Comparison of ENCODE assay signal across 27 mouse cellular contexts in the genomic region with DNA sequence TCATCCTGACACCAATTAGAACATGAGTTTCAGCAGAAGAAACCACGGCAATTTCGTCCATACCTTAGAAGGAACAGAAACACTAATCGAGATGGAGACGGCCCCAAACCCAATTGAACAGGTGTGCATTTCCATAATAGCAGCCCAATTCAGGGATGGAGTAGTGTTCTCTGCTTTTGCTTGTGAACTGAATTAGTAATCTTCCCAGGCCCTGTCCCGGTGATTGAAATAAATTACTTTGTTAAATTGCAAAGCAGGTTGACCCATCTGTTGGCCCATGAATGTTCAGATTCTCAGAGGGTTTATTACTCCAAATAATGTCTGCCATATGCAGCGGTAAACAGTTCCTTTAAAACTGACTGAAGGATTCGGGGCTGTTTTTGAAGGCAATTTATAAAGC.
DNase-seq lines count a peak whose midpoint lies in the region; ATAC-seq and TF ChIP-seq lines count a peak whose summit lies in the region.
"Had no signal": no experiment of that assay in that cellular context is flagged by ENCODE, and none has a peak within 500 bp of the region (broad histone marks: within the 10 kb centered on the region; RNA-seq: fewer than 3 reads in every experiment).

No protein-coding gene starts in this region.

- 59% methylated on average over 7 of the region's 7 CpGs for WGBS in forebrain, embryonic 13.5 days
- WGBS in forebrain, postnatal 0 days = 36% methylated on average over 7 of the region's 7 CpGs
- 39% methylated on average over 7 of the region's 7 CpGs for WGBS in forebrain, embryonic 16.5 days
- 73% methylated on average over 7 of the region's 7 CpGs for WGBS in forebrain, embryonic 11.5 days
- 89% methylated on average over 7 of the region's 7 CpGs for WGBS in midbrain, embryonic 10.5 days
- WGBS in midbrain, embryonic 13.5 days = 65% methylated on average over 7 of the region's 7 CpGs
- WGBS in intestine, embryonic 15.5 days = 88% methylated on average over 7 of the region's 7 CpGs

- no peak for DNase-seq in forebrain, postnatal 0 days
- no peak for DNase-seq in forebrain, embryonic 11.5 days (ENCODE audit: low spot score)
- DNase-seq in midbrain, embryonic 10.5 days (ENCODE audit: low spot score) = no peak
- DNase-seq: adrenal gland, adult 8-10 months; adrenal gland, postnatal 25 days; cerebellum, adult 2 months; cerebellum, adult 9-11 months; cerebellum, postnatal 25 days; gastrocnemius, adult 2 months; gastrocnemius, postnatal 14 days; heart, adult 2 months; heart, postnatal 14 days; heart, postnatal 4 days; kidney, adult 18-20 months; kidney, adult 9 months had no signal

- H3K4me3 ChIP-seq in forebrain, embryonic 13.5 days = no peak overlapping the region
- H3K4me3 ChIP-seq in forebrain, postnatal 0 days (ENCODE audit: low read depth, low read length) = no peak overlapping the region
- no peak overlapping the region for H3K4me3 ChIP-seq in forebrain, embryonic 16.5 days (replicated peaks; ENCODE audit: low read length)
- H3K4me3 ChIP-seq in forebrain, embryonic 11.5 days (ENCODE audit: low read depth, low read length) = no peak overlapping the region
- H3K4me3 ChIP-seq in midbrain, embryonic 10.5 days = no peak overlapping the region
- H3K4me3 ChIP-seq in midbrain, embryonic 13.5 days (replicated peaks) = no peak overlapping the region
- H3K4me3 ChIP-seq in intestine, embryonic 15.5 days (replicated peaks) = no peak overlapping the region
- H3K4me3 ChIP-seq: embryonic facial prominence, embryonic 15.5 days; gastrocnemius, adult 2 months; heart, adult 2 months; heart, embryonic 10.5 days; heart, embryonic 13.5 days; hindbrain, embryonic 12.5 days had no signal

- no peak for TF ChIP-seq CTCF in forebrain, postnatal 0 days (IDR thresholded peaks at IDR 0.05; ENCODE audit: low read depth)

- ATAC-seq in forebrain, embryonic 13.5 days = peak; percentile 70; the same call in 1 of the 2 replicates
- no peak for ATAC-seq in forebrain, postnatal 0 days
- ATAC-seq in forebrain, embryonic 16.5 days = peak; percentile 68
- no peak for ATAC-seq in forebrain, embryonic 11.5 days (replicated peaks; ENCODE audit: low FRiP score)
- ATAC-seq in midbrain, embryonic 13.5 days = no peak
- no peak for ATAC-seq in intestine, embryonic 15.5 days
- ATAC-seq in frontal cortex, adult (ENCODE audit: low TSS enrichment) = no peak
- ATAC-seq: activated CD4-positive, CD25-positive, alpha-beta regulatory T cell, adult 4 months; hindbrain, embryonic 16.5 days; intestine, embryonic 16.5 days had no signal

- H3K4me1 ChIP-seq in forebrain, embryonic 13.5 days = no peaks in the 10 kb centered on the region
- H3K4me1 ChIP-seq in forebrain, postnatal 0 days (ENCODE audit: insufficient read depth) = no peaks in the 10 kb centered on the region
- H3K4me1 ChIP-seq in forebrain, embryonic 16.5 days (replicated peaks; ENCODE audit: control insufficient read depth, insufficient read depth, low read length) = 0 out of 2 replicates have a peak, but pooled peaks cover 2% of the 10 kb centered on the region
- no peaks in the 10 kb centered on the region for H3K4me1 ChIP-seq in forebrain, embryonic 11.5 days (replicated peaks; ENCODE audit: control insufficient read depth, insufficient read depth, low read length)
- H3K4me1 ChIP-seq in midbrain, embryonic 10.5 days = peaks cover 10% of the 10 kb centered on the region
- no peaks in the 10 kb centered on the region for H3K4me1 ChIP-seq in midbrain, embryonic 13.5 days (replicated peaks)
- H3K4me1 ChIP-seq in intestine, embryonic 15.5 days (replicated peaks) = no peaks in the 10 kb centered on the region
- H3K4me1 ChIP-seq: hindbrain, embryonic 12.5 days had no signal

- no peaks in the 10 kb centered on the region for H3K36me3 ChIP-seq in forebrain, embryonic 13.5 days (ENCODE audit: poor library complexity, severe bottlenecking)
- H3K36me3 ChIP-seq in forebrain, postnatal 0 days (ENCODE audit: insufficient read depth) = no peaks in the 10 kb centered on the region
- H3K36me3 ChIP-seq in forebrain, embryonic 16.5 days (ENCODE audit: control insufficient read depth, insufficient read depth) = no peaks in the 10 kb centered on the region
- no peaks in the 10 kb centered on the region for H3K36me3 ChIP-seq in forebrain, embryonic 11.5 days (ENCODE audit: control insufficient read depth, insufficient read depth, low read length)
- no peaks in the 10 kb centered on the region for H3K36me3 ChIP-seq in midbrain, embryonic 10.5 days
- H3K36me3 ChIP-seq in midbrain, embryonic 13.5 days = no peaks in the 10 kb centered on the region
- no peaks in the 10 kb centered on the region for H3K36me3 ChIP-seq in intestine, embryonic 15.5 days
- H3K36me3 ChIP-seq: embryonic facial prominence, embryonic 15.5 days; heart, embryonic 10.5 days; heart, embryonic 13.5 days; hindbrain, embryonic 12.5 days had no signal

- H3K27me3 ChIP-seq in forebrain, embryonic 13.5 days = no peaks in the 10 kb centered on the region
- H3K27me3 ChIP-seq in forebrain, postnatal 0 days (ENCODE audit: insufficient read depth, low read length) = no peaks in the 10 kb centered on the region
- H3K27me3 ChIP-seq in forebrain, embryonic 16.5 days (replicated peaks; ENCODE audit: control insufficient read depth, insufficient read depth, low read length) = no peaks in the 10 kb centered on the region
- no peaks in the 10 kb centered on the region for H3K27me3 ChIP-seq in forebrain, embryonic 11.5 days (ENCODE audit: control insufficient read depth, insufficient read depth, low read length)
- no peaks in the 10 kb centered on the region for H3K27me3 ChIP-seq in midbrain, embryonic 10.5 days (ENCODE audit: low read depth, poor library complexity, severe bottlenecking)
- no peaks in the 10 kb centered on the region for H3K27me3 ChIP-seq in midbrain, embryonic 13.5 days
- H3K27me3 ChIP-seq in intestine, embryonic 15.5 days (replicated peaks) = no peaks in the 10 kb centered on the region
- H3K27me3 ChIP-seq: embryonic facial prominence, embryonic 15.5 days; hindbrain, embryonic 12.5 days had no signal

- no peaks in the 10 kb centered on the region for H3K9me3 ChIP-seq in forebrain, embryonic 13.5 days (replicated peaks)
- no peaks in the 10 kb centered on the region for H3K9me3 ChIP-seq in forebrain, postnatal 0 days (ENCODE audit: low read length)
- no peaks in the 10 kb centered on the region for H3K9me3 ChIP-seq in forebrain, embryonic 16.5 days (ENCODE audit: control insufficient read depth, low read length)
- no peaks in the 10 kb centered on the region for H3K9me3 ChIP-seq in forebrain, embryonic 11.5 days (ENCODE audit: control insufficient read depth, low read length)
- H3K9me3 ChIP-seq in midbrain, embryonic 10.5 days (replicated peaks) = no peaks in the 10 kb centered on the region
- no peaks in the 10 kb centered on the region for H3K9me3 ChIP-seq in midbrain, embryonic 13.5 days
- H3K9me3 ChIP-seq in intestine, embryonic 15.5 days = no peaks in the 10 kb centered on the region
- H3K9me3 ChIP-seq: embryonic facial prominence, embryonic 15.5 days; heart, embryonic 10.5 days; heart, embryonic 13.5 days; hindbrain, embryonic 12.5 days had no signal

- no peak overlapping the region for H3K9ac ChIP-seq in forebrain, embryonic 13.5 days
- H3K9ac ChIP-seq in forebrain, postnatal 0 days = no peak overlapping the region
- no peak overlapping the region for H3K9ac ChIP-seq in forebrain, embryonic 16.5 days (replicated peaks; ENCODE audit: low read depth, low read length)
- H3K9ac ChIP-seq in forebrain, embryonic 11.5 days (ENCODE audit: low read length) = no peak overlapping the region
- H3K9ac ChIP-seq in midbrain, embryonic 13.5 days (replicated peaks) = no peak overlapping the region
- no peak overlapping the region for H3K9ac ChIP-seq in intestine, embryonic 15.5 days
- H3K9ac ChIP-seq: embryonic facial prominence, embryonic 15.5 days; heart, embryonic 13.5 days; hindbrain, embryonic 12.5 days had no signal

- H3K27ac ChIP-seq in forebrain, embryonic 13.5 days = no peak overlapping the region
- no peak overlapping the region for H3K27ac ChIP-seq in forebrain, postnatal 0 days (ENCODE audit: low read depth, low read length)
- peak overlapping the region; percentile 78 for H3K27ac ChIP-seq in forebrain, embryonic 16.5 days (ENCODE audit: low read length)
- H3K27ac ChIP-seq in forebrain, embryonic 11.5 days (ENCODE audit: low read depth, low read length) = no peak overlapping the region
- 0 out of 2 replicates have a peak overlapping the region, but pooled peaks have one; percentile 10 for H3K27ac ChIP-seq in midbrain, embryonic 10.5 days (replicated peaks)
- H3K27ac ChIP-seq in midbrain, embryonic 13.5 days = no peak overlapping the region
- H3K27ac ChIP-seq in intestine, embryonic 15.5 days = no peak overlapping the region
- H3K27ac ChIP-seq: embryonic facial prominence, embryonic 15.5 days; gastrocnemius, adult 2 months; heart, adult 2 months; heart, embryonic 10.5 days; heart, embryonic 13.5 days; hindbrain, embryonic 12.5 days had no signal

- no peak overlapping the region for H3K4me2 ChIP-seq in forebrain, embryonic 13.5 days
- no peak overlapping the region for H3K4me2 ChIP-seq in forebrain, postnatal 0 days (ENCODE audit: low read depth)
- no peak overlapping the region for H3K4me2 ChIP-seq in forebrain, embryonic 16.5 days (ENCODE audit: low read length)
- no peak overlapping the region for H3K4me2 ChIP-seq in forebrain, embryonic 11.5 days (ENCODE audit: low read depth, low read length, severe bottlenecking)
- no peak overlapping the region for H3K4me2 ChIP-seq in midbrain, embryonic 13.5 days (replicated peaks)
- no peak overlapping the region for H3K4me2 ChIP-seq in intestine, embryonic 15.5 days (replicated peaks)
- H3K4me2 ChIP-seq: embryonic facial prominence, embryonic 15.5 days; heart, embryonic 13.5 days; hindbrain, embryonic 12.5 days had no signal

Comparison
In these comparisons a context has a peak if more than half of its experiments do, and no peak if none do; other contexts are left out.
1. ATAC-seq: peak in forebrain, embryonic 13.5 days (single experiment) and forebrain, embryonic 16.5 days (single experiment); none in forebrain, postnatal 0 days (single experiment), forebrain, embryonic 11.5 days (single experiment), midbrain, embryonic 13.5 days (single experiment), intestine, embryonic 15.5 days (single experiment) and frontal cortex, adult (single experiment).
2. H3K27ac ChIP-seq: peak in forebrain, embryonic 16.5 days (single experiment) and midbrain, embryonic 10.5 days (single experiment); none in forebrain, embryonic 13.5 days (single experiment), forebrain, postnatal 0 days (single experiment), forebrain, embryonic 11.5 days (single experiment), midbrain, embryonic 13.5 days (single experiment) and intestine, embryonic 15.5 days (single experiment).